Mouse (Mus musculus) adrenal gland, adult (tissue): ENCODE results near the gene Txk.

ENCODE experiments used
- DNase-seq, 2 experiments: peaks; one replicate each; pipeline ENCODE4 v3.0.0; 2022 to 2023; ENCODE audit warnings: low spot score in 1 of 2; ENCODE audit not compliant: inconsistent age in 2 of 2

Txk gene

GRCm38 (mm10) chr5:72696491-72696890 lies 56.1 kb downstream of the Txk start:
- no peak for DNase-seq

- no peak for DNase-seq
Observed at GRCm38 (mm10) chr5:72694684-72695083, 57.9 kb downstream of the Txk start.

GRCm38 (mm10) chr5:72690516-72690915 lies 62.1 kb downstream of the Txk start:
- DNase-seq: no peak

GRCm38 (mm10) chr5:72689556-72689955 lies 63.0 kb downstream of the Txk start:
- no peak for DNase-seq

- no peak for DNase-seq
Observed at GRCm38 (mm10) chr5:72681451-72681850, 71.1 kb downstream of the Txk start.

- no peak for DNase-seq
Observed at GRCm38 (mm10) chr5:72674994-72675542, 77.5 kb downstream of the Txk start.

- DNase-seq: no peak
Observed at GRCm38 (mm10) chr5:72671017-72671699, 81.4 kb downstream of the Txk start.

- no peak for DNase-seq
Observed at GRCm38 (mm10) chr5:72668351-72668750, 84.2 kb downstream of the Txk start.

- no peak for DNase-seq
Observed at GRCm38 (mm10) chr5:72666428-72666827, 86.1 kb downstream of the Txk start.

- DNase-seq: peak; percentile 26 to 82
Observed at GRCm38 (mm10) chr5:72665281-72665680, 87.3 kb downstream of the Txk start.

- no peak for DNase-seq
Observed at GRCm38 (mm10) chr5:72664854-72665253, 87.7 kb downstream of the Txk start.

GRCm38 (mm10) chr5:72664126-72664525 lies 88.5 kb downstream of the Txk start:
- DNase-seq: no peak

- DNase-seq: no peak
Observed at GRCm38 (mm10) chr5:72661051-72661781, 91.4 kb downstream of the Txk start.

- no peak for DNase-seq
Observed at GRCm38 (mm10) chr5:72658375-72658774, 94.2 kb downstream of the Txk start.

GRCm38 (mm10) chr5:72656270-72656791 lies 96.2 kb downstream of the Txk start:
- no peak for DNase-seq

- no peak for DNase-seq
Observed at GRCm38 (mm10) chr5:72653068-72653674, 99.4 kb downstream of the Txk start.

GRCm38 (mm10) chr5:72648987-72649735 lies 103.4 kb downstream of the Txk start:
- peak; percentile 15 to 73 for DNase-seq

- no peak for DNase-seq
Observed at GRCm38 (mm10) chr5:72647958-72648595, 104.5 kb downstream of the Txk start.

- DNase-seq: peak; percentile 59 to 82
Observed at GRCm38 (mm10) chr5:72647418-72647907, 105.1 kb downstream of the Txk start, which contains the start of gene Nipal1. TSS of gene Nipal1 (plus strand) at chr5:72647795.

GRCm38 (mm10) chr5:72646996-72647395 lies 105.6 kb downstream of the Txk start:
- no peak for DNase-seq
